Mouse (Mus musculus): ENCODE data around the gene Prr18.

- peak; percentile 89 for TF ChIP-seq POLR2A (IDR thresholded peaks at IDR 0.05; ENCODE audit: insufficient read depth, low read depth, low read length)
- 0 out of 2 replicates have a peak, but pooled peaks have one; percentile 18 for TF ChIP-seq CTCF (IDR thresholded peaks at IDR 0.05)
- TF ChIP-seq EP300 (IDR thresholded peaks at IDR 0.05; ENCODE audit: insufficient read depth, low read depth, low read length): no peak
Measured at GRCm38 (mm10) chr17:8310838-8311614, 26.2 kb upstream of the Prr18 start, which contains the start of gene Sft2d1.
